Mouse (Mus musculus): ENCODE data around the gene Olfr1160. TPM values are rescaled to one million over a fixed set of nuclear protein-coding genes. Genes with fewer than 3 reads are reported as not detected.

The Olfr1160 gene
- polyA plus RNA-seq, 1 experiment from 2014 or later = not detected

Other genes starting within 250 kb of the Olfr1160 start
- not detected in 2 replicates for gene Olfr152, start 228.8 kb downstream of the Olfr1160 start, polyA plus RNA-seq (2015; fragmentation: Nextera tagmentation; extraction: Ambion mirVana)
- not detected in 2 replicates for gene Olfr1143, start 207.7 kb downstream of the Olfr1160 start, polyA plus RNA-seq (2015; fragmentation: Nextera tagmentation; extraction: Ambion mirVana)
- gene Olfr1145, start 198.4 kb downstream of the Olfr1160 start, polyA plus RNA-seq (2015; fragmentation: Nextera tagmentation; extraction: Ambion mirVana) = not detected in 2 replicates
- gene Olfr1148, start 177.7 kb downstream of the Olfr1160 start, polyA plus RNA-seq (2015; fragmentation: Nextera tagmentation; extraction: Ambion mirVana) = not detected in 2 replicates
- not detected in 2 replicates for gene Olfr1150-ps1, start 164.3 kb downstream of the Olfr1160 start, polyA plus RNA-seq (2015; fragmentation: Nextera tagmentation; extraction: Ambion mirVana)
- gene Olfr1151, start 152.4 kb downstream of the Olfr1160 start, polyA plus RNA-seq (2015; fragmentation: Nextera tagmentation; extraction: Ambion mirVana) = not detected in 2 replicates
- not detected in 2 replicates for gene Olfr1152, start 141.8 kb downstream of the Olfr1160 start, polyA plus RNA-seq (2015; fragmentation: Nextera tagmentation; extraction: Ambion mirVana)
- gene Olfr1153, start 113.3 kb downstream of the Olfr1160 start, polyA plus RNA-seq (2015; fragmentation: Nextera tagmentation; extraction: Ambion mirVana) = not detected in 2 replicates
- not detected in 2 replicates for gene Olfr1154, start 103.1 kb downstream of the Olfr1160 start, polyA plus RNA-seq (2015; fragmentation: Nextera tagmentation; extraction: Ambion mirVana)
- not detected in 2 replicates for gene Olfr1155, start 63.1 kb downstream of the Olfr1160 start, polyA plus RNA-seq (2015; fragmentation: Nextera tagmentation; extraction: Ambion mirVana)
- gene Olfr1156, start 55.2 kb downstream of the Olfr1160 start, polyA plus RNA-seq (2015; fragmentation: Nextera tagmentation; extraction: Ambion mirVana) = not detected in 2 replicates
- gene Olfr1157, start 40.0 kb downstream of the Olfr1160 start, polyA plus RNA-seq (2015; fragmentation: Nextera tagmentation; extraction: Ambion mirVana) = not detected in 2 replicates
- gene Olfr74, start 33.6 kb downstream of the Olfr1160 start, polyA plus RNA-seq (2015; fragmentation: Nextera tagmentation; extraction: Ambion mirVana) = not detected in 2 replicates
- not detected in 2 replicates for gene Olfr1158, start 18.2 kb downstream of the Olfr1160 start, polyA plus RNA-seq (2015; fragmentation: Nextera tagmentation; extraction: Ambion mirVana)
- not detected in 2 replicates for gene Olfr1161, start 14.5 kb upstream of the Olfr1160 start, polyA plus RNA-seq (2015; fragmentation: Nextera tagmentation; extraction: Ambion mirVana)
- gene Olfr73, start 29.4 kb upstream of the Olfr1160 start, polyA plus RNA-seq (2015; fragmentation: Nextera tagmentation; extraction: Ambion mirVana) = not detected in 2 replicates
- not detected in 2 replicates for gene Olfr1162, start 42.9 kb upstream of the Olfr1160 start, polyA plus RNA-seq (2015; fragmentation: Nextera tagmentation; extraction: Ambion mirVana)
- gene Olfr1163, start 63.6 kb upstream of the Olfr1160 start, polyA plus RNA-seq (2015; fragmentation: Nextera tagmentation; extraction: Ambion mirVana) = not detected in 2 replicates
- gene Olfr1164, start 85.7 kb upstream of the Olfr1160 start, polyA plus RNA-seq (2015; fragmentation: Nextera tagmentation; extraction: Ambion mirVana) = not detected in 2 replicates
- not detected in 2 replicates for gene Olfr1166, start 120.0 kb upstream of the Olfr1160 start, polyA plus RNA-seq (2015; fragmentation: Nextera tagmentation; extraction: Ambion mirVana)
- not detected in 2 replicates for gene Olfr1167, start 146.9 kb upstream of the Olfr1160 start, polyA plus RNA-seq (2015; fragmentation: Nextera tagmentation; extraction: Ambion mirVana)
- gene Olfr1168, start 173.6 kb upstream of the Olfr1160 start, polyA plus RNA-seq (2015; fragmentation: Nextera tagmentation; extraction: Ambion mirVana) = not detected in 2 replicates
- gene Olfr1170, start 220.1 kb upstream of the Olfr1160 start, polyA plus RNA-seq (2015; fragmentation: Nextera tagmentation; extraction: Ambion mirVana) = not detected in 2 replicates